Mouse (Mus musculus): Measurements from ENCODE around the gene Zfpm1. TPM values are rescaled to one million over a fixed set of nuclear protein-coding genes. Genes with fewer than 3 reads are reported as not detected.
A peak's percentile ranks its signal among the peaks of the same experiment; 100 is the strongest.

Gene Zfpm1
- polyA plus RNA-seq, 1 experiment, result 5.8 TPM

- H3K27ac ChIP-seq (ENCODE audit: insufficient read depth, low read depth, low read length), result no peak overlapping the region
- no peak for TF ChIP-seq CTCF (IDR thresholded peaks at IDR 0.05; ENCODE audit: low read depth, low read length)
- TF ChIP-seq POLR2A (IDR thresholded peaks at IDR 0.05; ENCODE audit: borderline replicate concordance, low read depth, low read length), result no peak
- no peak overlapping the region for H3K4me3 ChIP-seq (ENCODE audit: insufficient read depth, low read length)
- peaks cover 11% of the 10 kb centered on the region for H3K4me1 ChIP-seq (ENCODE audit: control insufficient read depth, insufficient read depth, low read length)
Observed at GRCm38 (mm10) chr8:122340761-122341160, 58.8 kb downstream of the Zfpm1 start.

GRCm38 (mm10) chr8:122341790-122342189 lies 59.8 kb downstream of the Zfpm1 start:
- Histone ChIP-seq H3K27ac (ENCODE audit: insufficient read depth, low read depth, low read length) (no peak overlapping the region), H3K4me1 (ENCODE audit: control insufficient read depth, insufficient read depth, low read length) (peaks cover 13% of the 10 kb centered on the region), H3K4me3 (ENCODE audit: insufficient read depth, low read length) (no peak overlapping the region)

GRCm38 (mm10) chr8:122342362-122342761 lies 60.4 kb downstream of the Zfpm1 start:
- Histone ChIP-seq H3K4me3 (ENCODE audit: insufficient read depth, low read length) (no peak overlapping the region), H3K4me1 (ENCODE audit: control insufficient read depth, insufficient read depth, low read length) (peaks cover 14% of the 10 kb centered on the region), H3K27ac (ENCODE audit: insufficient read depth, low read depth, low read length) (no peak overlapping the region)
- TF ChIP-seq CTCF (IDR thresholded peaks at IDR 0.05; ENCODE audit: low read depth, low read length) (no peak), POLR2A (IDR thresholded peaks at IDR 0.05; ENCODE audit: borderline replicate concordance, low read depth, low read length) (no peak)

More at GRCm38 (mm10) chr8:122341790-122342189, 59.8 kb downstream of the Zfpm1 start:
- TF ChIP-seq CTCF (IDR thresholded peaks at IDR 0.05; ENCODE audit: low read depth, low read length), result no peak
- no peak for TF ChIP-seq POLR2A (IDR thresholded peaks at IDR 0.05; ENCODE audit: borderline replicate concordance, low read depth, low read length)

- Histone ChIP-seq H3K4me1 (ENCODE audit: control insufficient read depth, insufficient read depth, low read length) (peaks cover 18% of the 10 kb centered on the region), H3K27ac (ENCODE audit: insufficient read depth, low read depth, low read length) (no peak overlapping the region), H3K4me3 (ENCODE audit: insufficient read depth, low read length) (no peak overlapping the region)
- TF ChIP-seq POLR2A (IDR thresholded peaks at IDR 0.05; ENCODE audit: borderline replicate concordance, low read depth, low read length) (no peak), CTCF (IDR thresholded peaks at IDR 0.05; ENCODE audit: low read depth, low read length) (no peak)
Observed at GRCm38 (mm10) chr8:122342806-122343209, 60.9 kb downstream of the Zfpm1 start.

- H3K27ac ChIP-seq (ENCODE audit: insufficient read depth, low read depth, low read length), result no peak overlapping the region
- peak overlapping the region; percentile 26; the same call in 1 of the 2 replicates for H3K4me3 ChIP-seq (ENCODE audit: insufficient read depth, low read length)
- H3K4me1 ChIP-seq (ENCODE audit: control insufficient read depth, insufficient read depth, low read length), result peaks cover 23% of the 10 kb centered on the region
- TF ChIP-seq POLR2A (IDR thresholded peaks at IDR 0.05; ENCODE audit: borderline replicate concordance, low read depth, low read length) (no peak), CTCF (IDR thresholded peaks at IDR 0.05; ENCODE audit: low read depth, low read length) (no peak)
Observed at GRCm38 (mm10) chr8:122343341-122343740, 61.4 kb downstream of the Zfpm1 start.

- Histone ChIP-seq H3K4me1 (ENCODE audit: control insufficient read depth, insufficient read depth, low read length) (peaks cover 24% of the 10 kb centered on the region), H3K27ac (ENCODE audit: insufficient read depth, low read depth, low read length) (no peak overlapping the region), H3K4me3 (ENCODE audit: insufficient read depth, low read length) (peak overlapping the region; percentile 26; the same call in 1 of the 2 replicates)
- TF ChIP-seq POLR2A (IDR thresholded peaks at IDR 0.05; ENCODE audit: borderline replicate concordance, low read depth, low read length), result no peak
- TF ChIP-seq CTCF (IDR thresholded peaks at IDR 0.05; ENCODE audit: low read depth, low read length), result no peak
Observed at GRCm38 (mm10) chr8:122343758-122344157, 61.8 kb downstream of the Zfpm1 start.

GRCm38 (mm10) chr8:122344219-122344618 lies 62.3 kb downstream of the Zfpm1 start:
- Histone ChIP-seq H3K27ac (ENCODE audit: insufficient read depth, low read depth, low read length) (no peak overlapping the region), H3K4me3 (ENCODE audit: insufficient read depth, low read length) (no peak overlapping the region), H3K4me1 (ENCODE audit: control insufficient read depth, insufficient read depth, low read length) (peaks cover 24% of the 10 kb centered on the region)
- TF ChIP-seq POLR2A (IDR thresholded peaks at IDR 0.05; ENCODE audit: borderline replicate concordance, low read depth, low read length) (no peak), CTCF (IDR thresholded peaks at IDR 0.05; ENCODE audit: low read depth, low read length) (no peak)

- peaks cover 24% of the 10 kb centered on the region for H3K4me1 ChIP-seq (ENCODE audit: control insufficient read depth, insufficient read depth, low read length)
- H3K4me3 ChIP-seq (ENCODE audit: insufficient read depth, low read length), result no peak overlapping the region
- TF ChIP-seq CTCF (IDR thresholded peaks at IDR 0.05; ENCODE audit: low read depth, low read length) (no peak), POLR2A (IDR thresholded peaks at IDR 0.05; ENCODE audit: borderline replicate concordance, low read depth, low read length) (no peak)
- H3K27ac ChIP-seq (ENCODE audit: insufficient read depth, low read depth, low read length), result peak overlapping the region; percentile 44
Observed at GRCm38 (mm10) chr8:122345181-122346095, 63.5 kb downstream of the Zfpm1 start.

GRCm38 (mm10) chr8:122347811-122348552 lies 66.0 kb downstream of the Zfpm1 start:
- no peak overlapping the region for H3K4me3 ChIP-seq (ENCODE audit: insufficient read depth, low read length)
- TF ChIP-seq POLR2A (IDR thresholded peaks at IDR 0.05; ENCODE audit: borderline replicate concordance, low read depth, low read length) (no peak), CTCF (IDR thresholded peaks at IDR 0.05; ENCODE audit: low read depth, low read length) (no peak)
- H3K4me1 ChIP-seq (ENCODE audit: control insufficient read depth, insufficient read depth, low read length), result peaks cover 22% of the 10 kb centered on the region
- H3K27ac ChIP-seq (ENCODE audit: insufficient read depth, low read depth, low read length), result 0 out of 2 replicates have a peak overlapping the region, but pooled peaks have one; percentile 2

All from bone marrow macrophage, adult 2 months (primary cell).